12 mouse cellular contexts compared by ENCODE assay signal in genomic region chr16:91140056-91140455, GRCm38 (mm10). TPM values are rescaled to one million over a fixed set of nuclear protein-coding genes. Genes with fewer than 3 reads are reported as not detected.
A peak's percentile ranks its signal among the peaks of the same experiment; 100 is the strongest.
DNase-seq lines count a peak whose midpoint lies in the region; ATAC-seq and TF ChIP-seq lines count a peak whose summit lies in the region.
"Had no signal": no experiment of that assay in that cellular context is flagged by ENCODE, and none has a peak within 500 bp of the region (broad histone marks: within the 10 kb centered on the region; RNA-seq: fewer than 3 reads in every experiment).

No protein-coding gene starts in this region.

- ATAC-seq in midbrain, embryonic 12.5 days (ENCODE audit: low FRiP score, low read depth) = peak; percentile 67
- ATAC-seq in stomach, postnatal 0 days (ENCODE audit: low FRiP score, low TSS enrichment) = no peak

- TF ChIP-seq CTCF in stomach, postnatal 0 days (IDR thresholded peaks at IDR 0.05; ENCODE audit: low read depth) = no peak

- peaks cover 20% of the 10 kb centered on the region for H3K4me1 ChIP-seq in hindbrain, embryonic 10.5 days (replicated peaks)
- peaks cover 30% of the 10 kb centered on the region for H3K4me1 ChIP-seq in midbrain, embryonic 12.5 days
- H3K4me1 ChIP-seq in stomach, postnatal 0 days (replicated peaks; ENCODE audit: control insufficient read depth, insufficient read depth) = no peaks in the 10 kb centered on the region
- H3K4me1 ChIP-seq: liver, embryonic 13.5 days had no signal

- peaks cover 20% of the 10 kb centered on the region for H3K9me3 ChIP-seq in hindbrain, embryonic 10.5 days
- no peaks in the 10 kb centered on the region; the same call in 1 of the 2 replicates for H3K9me3 ChIP-seq in midbrain, embryonic 12.5 days
- H3K9me3 ChIP-seq in stomach, postnatal 0 days (ENCODE audit: control insufficient read depth, low read length) = no peaks in the 10 kb centered on the region
- H3K9me3 ChIP-seq: liver, embryonic 13.5 days had no signal

- H3K36me3 ChIP-seq in hindbrain, embryonic 10.5 days = no peaks in the 10 kb centered on the region
- H3K36me3 ChIP-seq in midbrain, embryonic 12.5 days = no peaks in the 10 kb centered on the region
- no peaks in the 10 kb centered on the region for H3K36me3 ChIP-seq in stomach, postnatal 0 days (ENCODE audit: control insufficient read depth, insufficient read depth, low read length)
- H3K36me3 ChIP-seq: liver, embryonic 13.5 days had no signal

- peaks cover 91% of the 10 kb centered on the region for H3K27me3 ChIP-seq in hindbrain, embryonic 10.5 days (ENCODE audit: insufficient read depth, poor library complexity, severe bottlenecking)
- peaks cover 79% of the 10 kb centered on the region for H3K27me3 ChIP-seq in midbrain, embryonic 12.5 days
- 0 out of 2 replicates have a peak, but pooled peaks cover 2% of the 10 kb centered on the region for H3K27me3 ChIP-seq in stomach, postnatal 0 days (ENCODE audit: control insufficient read depth, insufficient read depth, low read length)

- H3K27ac ChIP-seq in hindbrain, embryonic 10.5 days = peak overlapping the region; percentile 59; the same call in 1 of the 2 replicates
- peak overlapping the region; percentile 71 for H3K27ac ChIP-seq in midbrain, embryonic 12.5 days (replicated peaks)
- no peak overlapping the region for H3K27ac ChIP-seq in stomach, postnatal 0 days (replicated peaks)
- H3K27ac ChIP-seq: liver, embryonic 13.5 days had no signal

- WGBS in hindbrain, embryonic 10.5 days = 6% methylated on average over 13 of the region's 13 CpGs
- WGBS in midbrain, embryonic 12.5 days = 2% methylated on average over 13 of the region's 13 CpGs
- 20% methylated on average over 13 of the region's 13 CpGs for WGBS in stomach, postnatal 0 days

- peak; percentile 8 for DNase-seq in brain, embryonic 18.5 days (ENCODE audit: low read depth, low spot score)
- DNase-seq in embryo, embryonic 11.5 days (ENCODE audit: low read depth, low spot score) = peak; percentile 5
- peak; percentile 28 for DNase-seq in hindbrain, embryonic 10.5 days (ENCODE audit: low spot score)
- DNase-seq in stomach, postnatal 0 days (ENCODE audit: low spot score) = no peak
- DNase-seq in layer of hippocampus, postnatal 36 days = no peak
- DNase-seq in left cerebral cortex, postnatal 10 days (ENCODE audit: extremely low spot score in 1 of 2, low spot score in 2 of 2) = no peak
- no peak for DNase-seq in kidney, postnatal 14 days
- DNase-seq: cerebellum, postnatal 36 days; liver, embryonic 13.5 days; thymus, postnatal 36 days had no signal

- H3K4me2 ChIP-seq in midbrain, embryonic 12.5 days (replicated peaks) = peak overlapping the region; percentile 40
- H3K4me2 ChIP-seq in stomach, postnatal 0 days (replicated peaks; ENCODE audit: low read depth) = no peak overlapping the region
- H3K4me2 ChIP-seq: liver, embryonic 13.5 days had no signal

- no peak overlapping the region for H3K9ac ChIP-seq in midbrain, embryonic 12.5 days (replicated peaks)
- H3K9ac ChIP-seq in stomach, postnatal 0 days (ENCODE audit: low read length) = no peak overlapping the region
- H3K9ac ChIP-seq: liver, embryonic 13.5 days had no signal

- H3K4me3 ChIP-seq in hindbrain, embryonic 10.5 days = peak overlapping the region; percentile 29
- peak overlapping the region; percentile 3; the same call in 1 of the 2 replicates for H3K4me3 ChIP-seq in midbrain, embryonic 12.5 days
- H3K4me3 ChIP-seq in stomach, postnatal 0 days (ENCODE audit: low read depth, low read length) = no peak overlapping the region
- H3K4me3 ChIP-seq: liver, embryonic 13.5 days had no signal

- no peak for TF ChIP-seq EP300 in stomach, postnatal 0 days (optimal IDR thresholded peaks at IDR 0.05)

- intact Hi-C loops in left cerebral cortex, postnatal 10 days (cut with DNase I) = no loop called here

RNA-seq across cellular contexts. Expression of gene 4932438H23Rik, which starts 45.1 kb away (rescaled TPM):
- 0.11 and 0.27 TPM in 2 replicates for polyA plus RNA-seq in hindbrain, embryonic 10.5 days (2016; fragmentation: Nextera tagmentation; extraction: Ambion mirVana)
- polyA plus RNA-seq in midbrain, embryonic 12.5 days (2016; fragmentation: Nextera tagmentation; extraction: Ambion mirVana) = 0.10 and 0.28 TPM in 2 replicates
- polyA plus RNA-seq in stomach, postnatal 0 days (2015; fragmentation: Nextera tagmentation; extraction: Ambion mirVana) = 0.04 and 0.10 TPM in 2 replicates
- 1 to 10 TPM; 1.2 to 1.4 TPM for total RNA-seq in layer of hippocampus, postnatal 36 days (2021)
- under 1 TPM; 0.32 to 0.34 TPM for total RNA-seq in left cerebral cortex, postnatal 10 days (2021)
- polyA plus RNA-seq: intestine, embryonic 14.5 days; liver, embryonic 13.5 days had no signal

Comparison
In these comparisons a context has a peak if more than half of its experiments do, and no peak if none do; other contexts are left out.
1. DNase-seq: peak in brain, embryonic 18.5 days (single experiment), embryo, embryonic 11.5 days (single experiment) and hindbrain, embryonic 10.5 days (single experiment); none in stomach, postnatal 0 days (single experiment), layer of hippocampus, postnatal 36 days (0 of 2), left cerebral cortex, postnatal 10 days (0 of 2) and kidney, postnatal 14 days (single experiment).